10 mouse cellular contexts compared by ENCODE assay signal in the genomic region with DNA sequence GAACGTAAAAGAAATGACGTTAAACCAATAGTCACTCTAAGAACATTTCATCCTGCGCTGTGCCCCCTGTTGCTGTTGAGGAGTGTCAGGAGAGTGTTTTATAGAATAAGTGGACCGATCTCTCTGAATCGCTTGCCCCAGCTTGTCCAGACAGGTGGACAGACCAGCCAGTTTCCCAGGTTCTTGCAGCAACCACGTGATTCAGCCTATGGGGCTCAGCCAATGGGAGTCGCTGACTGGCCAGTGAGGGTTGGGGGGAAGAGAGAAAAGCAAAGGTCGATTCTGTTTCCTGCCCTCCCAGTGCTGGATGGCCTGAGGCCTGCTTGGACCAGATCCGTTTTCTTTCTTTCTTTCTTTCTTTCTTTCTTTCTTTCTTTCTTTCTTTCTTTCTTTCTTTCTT. TPM values are rescaled to one million over a fixed set of nuclear protein-coding genes. Genes with fewer than 3 reads are reported as not detected.
DNase-seq lines count a peak whose midpoint lies in the region; ATAC-seq and TF ChIP-seq lines count a peak whose summit lies in the region.
"Had no signal": no experiment of that assay in that cellular context is flagged by ENCODE, and none has a peak within 500 bp of the region (broad histone marks: within the 10 kb centered on the region; RNA-seq: fewer than 3 reads in every experiment).

No protein-coding gene starts in this region.

- intact Hi-C loops in heart, postnatal 36 days (cut with DNase I): loop anchor here (5.0 kb wide), 1 partner anchor 44 kb away; no protein-coding TSS in a partner anchor

- peaks cover 51% of the 10 kb centered on the region for H3K4me1 ChIP-seq in heart, embryonic 10.5 days
- peaks cover 11% of the 10 kb centered on the region for H3K4me1 ChIP-seq in liver, embryonic 11.5 days (replicated peaks; ENCODE audit: control insufficient read depth, insufficient read depth, low read length)
- peaks cover 5% of the 10 kb centered on the region; the same call in 1 of the 2 replicates for H3K4me1 ChIP-seq in stomach, postnatal 0 days (replicated peaks; ENCODE audit: control insufficient read depth, insufficient read depth)

- H3K27me3 ChIP-seq in heart, embryonic 10.5 days (ENCODE audit: insufficient read depth, poor library complexity, severe bottlenecking): no peaks in the 10 kb centered on the region
- H3K27me3 ChIP-seq in liver, embryonic 11.5 days (replicated peaks; ENCODE audit: control insufficient read depth, insufficient read depth, low read length): no peaks in the 10 kb centered on the region
- no peaks in the 10 kb centered on the region for H3K27me3 ChIP-seq in stomach, postnatal 0 days (ENCODE audit: control insufficient read depth, insufficient read depth, low read length)

- 65% methylated on average over 9 of the region's 9 CpGs for WGBS in heart, embryonic 10.5 days
- 69% methylated on average over 9 of the region's 9 CpGs for WGBS in liver, embryonic 11.5 days
- 60% methylated on average over 9 of the region's 9 CpGs for WGBS in stomach, postnatal 0 days

- no peak for TF ChIP-seq EP300 in stomach, postnatal 0 days (optimal IDR thresholded peaks at IDR 0.05)

- no peak for DNase-seq in heart, embryonic 10.5 days (ENCODE audit: low spot score)
- DNase-seq in heart, postnatal 36 days: no peak
- peak; percentile 30 for DNase-seq in liver
- DNase-seq in liver, embryonic 11.5 days (ENCODE audit: low spot score): no peak
- DNase-seq in kidney, postnatal 10 days: peak; percentile 58
- peak; percentile 24 for DNase-seq in stomach, postnatal 0 days (ENCODE audit: low spot score)
- DNase-seq in layer of hippocampus, postnatal 10 days (ENCODE audit: low spot score in 2 of 2): no peak
- DNase-seq in right cerebral cortex, postnatal 25 days: no peak
- DNase-seq: midbrain, embryonic 14.5 days had no signal

- H3K27ac ChIP-seq in heart, embryonic 10.5 days: peak overlapping the region; percentile 89
- H3K27ac ChIP-seq in liver, embryonic 11.5 days (ENCODE audit: low read depth, low read length): no peak overlapping the region
- no peak overlapping the region for H3K27ac ChIP-seq in stomach, postnatal 0 days (replicated peaks)
- H3K27ac ChIP-seq: liver, embryonic 14.5 days had no signal

- TF ChIP-seq CTCF in stomach, postnatal 0 days (IDR thresholded peaks at IDR 0.05; ENCODE audit: low read depth): no peak

- H3K9me3 ChIP-seq in heart, embryonic 10.5 days: no peaks in the 10 kb centered on the region
- no peaks in the 10 kb centered on the region for H3K9me3 ChIP-seq in liver, embryonic 11.5 days (ENCODE audit: control insufficient read depth, low read length)
- H3K9me3 ChIP-seq in stomach, postnatal 0 days (ENCODE audit: control insufficient read depth, low read length): no peaks in the 10 kb centered on the region

- ATAC-seq in liver, embryonic 11.5 days (replicated peaks; ENCODE audit: low FRiP score): no peak
- ATAC-seq in stomach, postnatal 0 days (ENCODE audit: low FRiP score, low TSS enrichment): no peak

- H3K36me3 ChIP-seq in heart, embryonic 10.5 days: no peaks in the 10 kb centered on the region
- H3K36me3 ChIP-seq in liver, embryonic 11.5 days (ENCODE audit: control insufficient read depth, insufficient read depth, low read length): no peaks in the 10 kb centered on the region
- no peaks in the 10 kb centered on the region for H3K36me3 ChIP-seq in stomach, postnatal 0 days (ENCODE audit: control insufficient read depth, insufficient read depth, low read length)

- H3K4me2 ChIP-seq in liver, embryonic 11.5 days: no peak overlapping the region
- H3K4me2 ChIP-seq in stomach, postnatal 0 days (replicated peaks; ENCODE audit: low read depth): no peak overlapping the region

- H3K4me3 ChIP-seq in heart, embryonic 10.5 days: no peak overlapping the region
- H3K4me3 ChIP-seq in liver, embryonic 11.5 days (ENCODE audit: low read depth, low read length): no peak overlapping the region
- H3K4me3 ChIP-seq in stomach, postnatal 0 days (ENCODE audit: low read depth, low read length): no peak overlapping the region

- H3K9ac ChIP-seq in liver, embryonic 11.5 days (ENCODE audit: low read depth, low read length): no peak overlapping the region
- H3K9ac ChIP-seq in stomach, postnatal 0 days (ENCODE audit: low read length): no peak overlapping the region
- H3K9ac ChIP-seq: liver, embryonic 14.5 days had no signal

RNA-seq across cellular contexts. Expression of a gene that starts 23.3 kb away (rescaled TPM):
- polyA plus RNA-seq in heart, embryonic 10.5 days (2016; fragmentation: Nextera tagmentation; extraction: Ambion mirVana): 58.3 and 65.9 TPM in 2 replicates
- 10 to 100 TPM; 29.9 to 44.8 TPM for total RNA-seq in heart, postnatal 36 days (2021)
- 13.9 and 14.7 TPM in 2 replicates for polyA plus RNA-seq in liver, embryonic 11.5 days (2014; fragmentation: Nextera tagmentation; extraction: Ambion mirVana)
- 33.6 and 45.0 TPM in 2 replicates for polyA plus RNA-seq in stomach, postnatal 0 days (2015; fragmentation: Nextera tagmentation; extraction: Ambion mirVana)
- 10 to 100 TPM; 44.4 to 48.5 TPM for total RNA-seq in layer of hippocampus, postnatal 10 days (2021)

Comparison
In these comparisons a context has a peak if more than half of its experiments do, and no peak if none do; other contexts are left out.
1. DNase-seq: peak in liver (single experiment), kidney, postnatal 10 days (single experiment) and stomach, postnatal 0 days (single experiment); none in heart, embryonic 10.5 days (single experiment), heart, postnatal 36 days (0 of 2), liver, embryonic 11.5 days (single experiment), layer of hippocampus, postnatal 10 days (0 of 2) and right cerebral cortex, postnatal 25 days (single experiment).